Mouse (Mus musculus): ENCODE results near the gene Rbfox1.

Gene Rbfox1

DNA sequence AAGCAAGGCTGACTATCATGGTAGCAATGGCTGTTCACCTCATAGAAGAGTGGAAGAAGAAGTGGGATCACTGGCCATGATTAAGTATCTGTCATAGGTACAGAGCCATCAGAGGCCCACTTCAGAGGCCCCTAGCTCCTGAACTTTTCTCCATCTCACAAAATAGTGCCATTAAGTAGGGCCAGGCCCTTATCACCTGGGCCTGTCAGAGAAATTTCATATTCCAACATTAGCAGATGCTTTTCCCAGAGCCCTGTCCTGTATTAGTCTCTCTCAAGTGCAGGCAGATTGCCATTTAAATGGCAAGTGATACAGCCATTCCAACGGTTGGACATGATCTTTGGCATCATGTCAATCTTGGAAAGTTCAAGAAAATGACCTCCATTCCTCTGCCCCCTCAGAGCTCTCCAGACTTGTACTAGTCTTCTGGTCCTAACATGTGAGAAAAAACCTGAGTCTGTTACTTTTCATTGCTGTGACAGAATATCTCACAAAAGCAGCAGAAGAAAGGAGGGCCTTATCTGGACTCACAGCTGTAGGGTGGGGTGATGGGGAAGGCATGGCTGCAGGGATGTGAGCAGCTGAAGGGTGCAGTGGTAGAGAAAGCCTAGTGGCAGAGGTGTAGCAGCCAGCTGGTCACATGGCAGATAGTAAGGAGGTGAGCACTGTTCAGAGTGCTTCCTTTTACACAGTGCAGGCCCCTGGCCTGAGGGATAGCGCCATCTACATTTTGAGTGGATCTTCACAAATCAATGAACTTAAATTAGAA is 210.6 kb downstream of the Rbfox1 start:
- no peak for DNase-seq (ENCODE audit: low read depth)

DNA sequence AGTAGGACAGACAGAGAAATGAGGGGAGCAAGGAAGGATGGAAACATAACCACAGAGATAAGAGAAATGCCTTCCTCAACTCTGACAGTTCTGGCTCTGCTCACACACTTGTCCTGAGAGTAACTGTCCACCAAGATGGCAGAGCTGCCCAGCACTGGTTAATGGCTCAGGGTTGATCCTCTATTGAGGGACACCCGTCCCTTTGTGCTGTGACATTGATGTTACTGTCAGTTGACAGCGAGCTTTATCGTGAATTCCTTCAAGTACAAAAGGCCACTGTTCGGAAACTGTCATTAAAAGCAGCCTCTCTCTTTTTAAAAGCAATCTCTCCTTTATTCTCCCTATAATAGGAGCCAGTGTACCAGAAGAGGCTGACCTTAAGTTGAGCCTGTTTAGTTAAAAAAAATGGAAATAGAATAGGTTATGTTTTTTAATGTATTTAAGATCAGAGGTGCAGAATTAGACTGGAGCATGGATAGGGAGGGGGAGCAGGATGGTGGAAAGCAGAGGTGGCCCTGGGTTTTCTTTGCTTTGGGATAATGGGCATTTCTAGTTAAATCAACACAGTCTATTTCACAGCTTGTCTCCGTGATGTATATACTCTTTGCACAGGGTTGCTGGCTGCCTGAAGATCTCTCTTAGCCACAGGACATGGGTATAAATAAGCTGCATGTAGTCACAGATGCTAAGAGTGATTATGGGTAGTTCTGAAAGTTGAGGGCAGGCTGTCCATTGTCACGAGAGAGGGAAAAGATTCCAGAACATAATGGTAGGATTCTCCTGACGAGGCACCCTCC is 212.3 kb downstream of the Rbfox1 start:
- no peak for DNase-seq (ENCODE audit: low read depth)

DNA sequence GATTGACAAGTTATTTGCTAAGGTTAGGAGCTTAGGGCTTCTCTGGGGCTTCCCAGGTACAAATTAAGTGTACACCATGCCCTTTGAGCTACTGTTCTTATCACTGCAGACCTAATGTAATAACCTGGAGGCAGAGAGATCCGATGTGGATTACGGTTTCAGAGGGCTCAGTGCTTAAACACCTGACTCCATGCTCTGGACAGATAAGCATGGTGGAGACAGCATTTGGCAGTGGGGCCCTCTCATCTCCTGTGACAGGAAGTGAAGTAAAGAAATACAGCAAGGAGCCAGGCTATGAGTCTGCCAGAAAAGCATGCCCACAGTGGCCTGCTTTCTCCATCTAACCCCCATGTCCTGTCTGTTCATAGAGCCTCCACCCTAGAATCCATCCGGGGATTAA is 213.0 kb downstream of the Rbfox1 start:
- no peak for DNase-seq (ENCODE audit: low read depth)

DNA sequence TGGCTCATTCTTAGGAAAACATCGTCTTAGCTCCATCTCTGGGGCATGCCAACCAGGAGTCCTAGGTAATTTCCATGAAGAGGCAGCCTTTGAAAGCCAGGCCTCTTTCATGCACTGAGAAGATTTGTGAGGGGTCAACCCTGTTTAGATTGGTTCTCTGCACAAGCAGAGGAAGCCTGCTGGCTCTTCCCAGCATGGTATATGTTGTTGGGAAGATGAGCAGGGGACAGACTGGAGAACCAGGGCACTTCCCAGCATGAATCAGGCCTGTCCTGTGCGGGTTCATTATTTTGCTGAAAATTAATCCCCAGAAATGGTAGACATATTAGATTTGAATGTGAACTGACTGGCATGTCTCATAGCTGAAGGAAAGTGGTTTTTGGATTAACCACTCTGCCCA is 214.4 kb downstream of the Rbfox1 start:
- no peak for DNase-seq (ENCODE audit: low read depth)

DNA sequence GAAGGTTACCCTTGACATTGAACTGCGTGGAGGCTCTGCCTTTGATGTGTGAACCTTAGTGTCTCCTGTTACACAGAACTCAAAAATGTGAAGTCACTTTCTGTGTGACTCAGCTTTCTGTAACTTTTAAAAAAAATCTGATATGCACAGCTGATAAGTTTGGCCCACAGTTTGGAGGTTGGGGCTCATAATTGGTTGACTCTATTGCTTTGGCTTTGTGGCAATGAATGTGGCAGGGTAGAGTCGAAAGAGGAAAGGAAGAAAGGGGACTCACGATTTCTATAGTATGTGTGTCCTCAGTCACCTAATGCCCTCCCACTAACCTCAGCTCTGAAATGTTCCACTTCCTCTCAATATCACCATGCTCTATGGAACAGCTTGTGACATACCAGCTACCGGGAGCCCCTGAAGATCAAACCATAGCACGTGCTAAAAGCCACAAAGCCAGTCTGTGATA is 215.3 kb downstream of the Rbfox1 start:
- DNase-seq (ENCODE audit: low read depth), result no peak

DNA sequence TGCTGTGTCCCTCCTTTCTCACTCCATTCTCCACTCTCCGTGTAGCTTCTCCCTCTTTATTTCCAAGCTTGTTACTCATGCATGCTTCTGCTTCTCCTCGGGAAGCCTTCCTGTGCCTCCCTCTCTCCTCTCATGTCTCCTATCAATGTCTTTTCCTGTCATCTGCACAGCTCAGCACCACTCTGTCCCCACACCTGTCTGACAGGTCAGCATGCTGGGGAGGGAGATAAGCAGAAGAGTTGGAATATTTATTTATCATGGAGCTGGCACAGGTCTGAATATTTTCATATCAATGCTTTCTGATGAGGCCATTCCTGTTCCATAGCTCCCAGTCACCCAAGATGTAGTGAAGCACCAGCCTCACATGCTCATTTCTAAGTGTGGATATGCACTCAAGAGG is 218.6 kb downstream of the Rbfox1 start:
- DNase-seq (ENCODE audit: low read depth), result no peak

DNA sequence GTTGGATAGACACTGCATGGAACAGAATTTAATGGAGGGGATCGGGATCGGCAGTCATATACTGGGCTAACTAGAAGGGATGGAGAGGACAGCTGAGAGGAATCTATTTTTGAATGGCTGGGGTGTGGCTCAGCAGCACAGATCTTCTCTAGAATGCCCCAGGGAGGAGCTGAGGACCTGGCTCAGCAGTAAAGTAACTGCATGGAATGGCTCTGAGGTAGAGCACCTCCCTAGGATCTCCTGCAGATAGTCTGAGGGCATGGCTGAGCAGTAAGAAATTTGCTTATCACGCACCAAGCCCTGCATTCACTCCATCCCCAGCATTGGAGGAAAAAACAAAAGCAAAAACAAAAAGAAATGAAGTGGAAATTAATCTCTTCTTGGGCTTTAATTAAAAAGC is 225.0 kb downstream of the Rbfox1 start:
- DNase-seq (ENCODE audit: low read depth), result no peak

DNA sequence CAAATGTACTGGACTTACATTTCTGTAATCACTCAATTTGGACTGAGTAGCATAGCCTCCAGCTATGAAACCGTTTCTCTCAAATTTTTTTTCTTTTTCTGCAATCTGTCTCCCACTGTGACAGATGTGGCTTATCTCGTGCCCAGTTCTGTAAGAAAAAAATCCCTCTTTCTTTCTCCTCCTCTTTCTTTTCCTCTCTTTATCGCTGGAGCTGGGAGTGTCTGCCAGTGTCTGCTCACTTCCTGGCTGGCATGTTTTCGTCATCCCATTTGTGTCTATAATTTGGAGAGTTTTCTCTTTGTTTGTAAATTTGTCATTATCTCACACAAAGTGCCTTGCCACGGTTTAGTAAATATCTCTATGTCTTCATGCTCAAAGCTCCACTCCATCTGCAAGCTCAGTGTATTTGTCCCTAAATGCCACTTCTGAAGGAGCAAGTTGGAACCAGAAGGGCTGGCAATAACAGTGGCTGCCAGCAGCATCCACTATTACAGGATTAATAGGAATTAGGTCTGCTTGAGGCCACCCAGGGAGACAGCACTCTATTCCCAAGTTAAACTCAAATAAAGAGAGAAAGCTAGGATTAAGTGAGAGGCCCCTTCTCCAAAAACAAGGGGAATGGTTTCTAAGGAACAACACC is 228.8 kb downstream of the Rbfox1 start:
- no peak for DNase-seq (ENCODE audit: low read depth)

DNA sequence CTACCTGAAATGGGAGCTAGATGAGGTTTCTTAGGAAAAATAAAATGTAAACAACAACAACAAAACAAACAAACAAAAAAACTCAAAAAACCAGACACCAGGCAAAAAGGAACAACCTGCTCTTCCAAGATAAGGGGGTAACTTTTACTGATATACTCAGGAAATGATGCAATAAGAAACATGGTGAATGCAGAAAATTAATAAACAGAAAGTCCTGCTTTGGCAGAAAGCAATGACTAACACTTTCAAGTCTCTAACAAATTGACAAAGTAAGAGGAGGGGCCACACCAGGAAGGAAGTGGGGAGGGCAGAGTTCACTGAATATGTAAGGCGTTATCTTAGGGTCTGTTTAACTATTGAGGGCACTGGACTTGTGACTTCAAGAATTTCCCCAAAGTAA is 234.3 kb downstream of the Rbfox1 start:
- no peak for DNase-seq (ENCODE audit: low read depth)

DNA sequence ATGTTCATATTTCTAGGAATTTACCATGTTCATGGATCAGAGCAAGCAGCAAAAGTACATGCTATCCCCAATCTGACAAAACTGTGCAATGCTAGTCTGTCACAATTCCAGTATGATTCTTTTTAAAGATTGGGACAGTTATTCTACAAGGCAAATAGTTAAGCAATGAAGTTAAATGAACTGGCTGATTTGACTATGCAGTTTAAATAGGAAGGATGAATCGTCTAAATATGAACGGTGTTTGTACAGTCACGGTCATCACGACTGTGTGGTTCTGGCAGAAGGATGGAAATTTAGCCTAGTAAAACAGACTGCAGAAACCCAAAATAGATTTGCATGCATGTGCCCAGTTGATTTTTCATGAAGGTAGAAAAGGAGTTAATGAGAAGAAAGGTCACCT is 236.1 kb downstream of the Rbfox1 start:
- DNase-seq (ENCODE audit: low read depth), result no peak

DNA sequence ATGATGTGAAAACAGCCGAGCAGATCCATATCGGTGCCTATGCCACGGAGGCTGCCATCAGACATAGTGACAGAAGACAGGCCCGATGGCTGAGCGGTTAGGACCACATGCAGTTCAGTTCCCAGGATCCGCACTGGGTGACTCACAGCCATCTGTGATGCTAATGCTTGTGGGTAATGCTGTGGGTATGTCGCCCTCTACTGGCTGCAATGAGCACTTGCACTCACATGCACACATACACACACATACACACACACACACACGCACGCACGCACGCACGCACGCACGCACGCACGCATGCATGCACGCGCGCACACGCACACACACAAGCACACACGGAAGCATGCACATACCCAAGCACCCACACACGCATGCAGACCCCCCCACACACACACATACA is 237.7 kb downstream of the Rbfox1 start:
- no peak for DNase-seq (ENCODE audit: low read depth)

DNA sequence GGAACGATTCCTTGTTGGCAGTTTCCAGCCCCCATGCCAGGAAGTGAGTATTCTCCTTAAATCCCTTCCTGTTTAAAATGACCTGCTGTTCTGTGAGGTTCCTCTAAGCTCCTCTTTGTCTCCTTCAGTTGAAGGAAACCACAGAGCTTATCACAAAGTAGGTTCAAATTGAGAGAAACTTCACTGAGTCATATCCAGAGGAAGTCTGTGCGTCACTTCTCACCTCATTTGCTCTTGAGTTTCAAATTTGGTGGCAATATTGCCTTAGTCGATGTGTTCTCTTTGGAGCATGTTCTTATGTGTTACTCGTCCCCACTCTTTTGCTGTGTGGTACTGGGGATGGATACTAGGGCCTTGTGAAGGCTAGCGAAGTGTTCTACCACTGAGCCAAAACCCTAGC is 243.2 kb downstream of the Rbfox1 start:
- DNase-seq (ENCODE audit: low read depth), result no peak

DNA sequence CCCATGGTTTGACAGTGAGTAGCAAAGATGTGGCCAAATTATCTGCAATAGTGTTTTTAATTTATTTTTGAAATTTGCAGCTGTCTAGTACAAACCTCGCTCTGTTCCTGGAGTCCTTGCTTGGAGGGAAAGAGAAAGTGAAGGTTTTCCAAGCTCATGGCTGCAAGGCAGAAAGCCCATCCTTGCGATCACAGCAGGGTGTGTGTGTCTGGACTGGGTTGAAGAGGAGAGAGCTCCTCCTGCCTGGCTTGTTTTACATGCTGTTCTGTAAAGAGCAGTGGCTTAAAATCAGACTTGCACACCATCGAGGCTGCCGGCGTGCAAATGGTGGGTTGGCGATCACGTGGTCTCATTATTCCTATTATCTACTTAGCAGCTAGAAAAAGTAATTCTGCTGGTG is 249.9 kb downstream of the Rbfox1 start:
- no peak for DNase-seq (ENCODE audit: low read depth)

DNA sequence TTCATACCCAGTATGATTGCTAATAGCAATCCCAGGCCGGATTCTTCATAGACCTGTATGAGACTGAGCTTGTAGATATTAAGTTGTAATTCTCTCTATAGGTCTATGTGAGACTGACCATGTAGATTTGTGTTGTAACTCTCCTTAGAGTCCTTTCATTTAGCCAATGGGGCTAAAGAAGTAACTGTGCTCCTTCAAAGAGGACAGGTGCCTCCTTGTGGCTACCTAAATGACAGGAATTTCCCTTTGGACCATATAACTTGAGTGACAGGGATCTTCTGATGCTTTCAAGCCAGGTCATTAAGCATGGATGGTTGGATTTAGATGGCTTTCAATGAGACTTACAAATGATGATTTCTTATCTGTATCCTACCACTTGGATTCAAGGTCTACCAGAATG is 254.3 kb downstream of the Rbfox1 start:
- DNase-seq (ENCODE audit: low read depth), result no peak

DNA sequence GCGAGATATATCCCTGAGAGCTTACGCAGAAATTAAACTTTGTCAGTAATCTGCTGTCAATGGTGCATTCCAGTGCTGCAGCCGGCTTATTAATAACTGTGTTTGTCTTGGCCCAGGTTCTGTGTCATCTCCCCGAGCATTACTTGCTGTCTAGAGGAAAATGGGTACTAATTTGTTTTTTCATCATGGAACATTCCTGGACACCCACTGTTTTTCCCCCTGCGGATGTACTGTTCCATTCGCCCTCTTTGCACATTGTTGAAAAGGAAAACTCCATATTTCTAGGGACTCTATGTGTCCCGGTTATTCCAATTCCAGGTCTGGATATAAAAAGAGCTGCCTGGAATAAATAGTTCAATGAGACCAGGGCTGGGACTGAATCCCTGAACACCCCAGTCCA is 262.8 kb downstream of the Rbfox1 start:
- DNase-seq (ENCODE audit: low read depth), result no peak

DNA sequence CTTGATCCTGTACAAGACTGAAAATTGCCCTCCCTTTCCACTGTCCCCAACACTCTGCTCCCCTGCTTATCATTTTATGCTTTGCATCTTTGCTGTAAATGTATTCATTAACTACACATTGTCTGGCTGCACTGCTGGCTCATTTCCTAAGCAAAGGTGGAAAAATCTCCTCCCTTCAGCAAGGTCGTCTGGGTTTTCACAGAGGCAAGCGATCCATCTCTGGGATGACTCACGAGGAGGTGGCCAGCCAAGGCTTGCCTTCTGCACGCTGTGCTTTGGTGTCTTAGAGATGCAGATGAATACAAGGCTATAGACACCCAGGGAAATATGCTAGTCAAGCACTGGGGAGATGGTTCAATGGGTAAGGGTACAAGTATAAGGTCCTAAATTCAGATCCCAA is 264.2 kb downstream of the Rbfox1 start:
- no peak for DNase-seq (ENCODE audit: low read depth)

DNA sequence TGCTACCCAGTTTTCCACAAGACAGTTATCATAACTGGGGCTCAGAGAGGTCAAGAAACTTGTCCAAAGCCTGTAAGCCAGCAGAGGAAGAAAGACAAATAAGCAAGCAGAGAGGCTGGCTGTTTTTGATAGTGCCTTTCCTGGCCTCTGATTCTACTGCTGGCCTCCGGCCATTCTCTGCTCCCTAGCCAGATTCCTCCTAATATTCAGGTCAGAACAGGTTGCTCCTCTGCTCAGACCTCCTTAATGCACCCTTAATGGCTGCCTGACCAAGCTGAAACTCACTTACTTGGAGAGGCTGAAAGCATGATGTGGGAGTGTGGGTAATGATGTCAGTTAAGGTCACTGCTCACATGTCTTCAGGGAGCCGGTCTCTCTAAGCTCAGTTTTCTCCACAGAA is 270.4 kb downstream of the Rbfox1 start:
- DNase-seq (ENCODE audit: low read depth), result no peak

DNA sequence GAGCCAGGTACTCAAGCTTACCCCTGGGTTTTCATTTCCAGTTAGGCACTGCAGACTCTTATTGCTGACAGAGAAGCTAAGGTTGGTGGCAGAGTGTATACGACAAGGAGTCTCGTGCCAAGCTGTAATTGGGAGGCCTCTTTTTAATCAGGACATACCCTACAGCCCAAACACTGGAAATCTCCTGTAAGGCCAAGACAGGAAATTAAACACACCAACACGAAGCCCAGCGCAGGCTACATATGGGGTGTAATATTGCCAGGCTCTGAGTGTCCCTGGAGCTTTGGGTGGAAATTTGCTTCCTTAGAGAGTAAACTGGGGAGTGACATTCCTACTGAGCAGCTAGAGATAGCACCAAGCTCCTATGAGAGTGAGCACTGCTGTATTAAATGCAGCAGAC is 279.3 kb downstream of the Rbfox1 start:
- no peak for DNase-seq (ENCODE audit: low read depth)

DNA sequence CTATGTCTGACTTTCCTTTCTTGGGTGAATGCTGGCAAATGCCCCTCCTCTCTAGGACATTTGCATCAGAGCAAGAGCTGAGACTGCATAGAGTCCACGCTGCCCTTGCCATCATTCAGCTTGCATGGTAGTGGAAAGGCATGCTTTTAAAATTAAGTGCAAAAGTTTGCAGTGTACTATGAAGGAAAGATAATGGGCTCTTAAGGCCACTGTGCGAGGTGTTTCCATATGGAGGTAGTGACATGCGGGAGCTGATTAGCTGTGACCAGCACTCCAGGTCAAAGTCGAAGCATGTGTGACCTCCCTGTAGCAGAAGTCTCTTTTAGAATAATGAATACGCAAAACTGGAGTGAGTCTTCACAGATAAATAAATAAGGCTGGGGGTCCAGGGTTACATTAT is 284.2 kb downstream of the Rbfox1 start:
- DNase-seq (ENCODE audit: low read depth), result no peak

DNA sequence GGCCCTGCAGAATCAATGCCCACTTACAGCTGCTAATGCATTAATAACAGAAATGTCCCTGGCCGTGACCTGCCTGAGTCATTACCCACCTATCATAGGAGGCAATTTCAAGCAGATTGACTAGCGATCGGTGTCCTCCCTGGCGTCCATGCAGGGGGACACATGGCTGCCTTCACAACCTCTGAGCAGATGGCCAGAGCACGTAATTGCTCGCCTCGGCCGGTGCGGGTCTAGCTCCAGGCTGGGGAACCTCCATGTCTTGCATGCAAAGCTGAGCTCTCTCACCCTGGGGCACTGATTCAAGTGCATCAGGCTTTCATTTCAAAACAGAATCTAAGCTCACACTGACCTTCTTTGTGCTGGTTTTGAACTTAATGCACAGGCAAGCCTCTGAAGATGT is 295.7 kb downstream of the Rbfox1 start:
- DNase-seq (ENCODE audit: low read depth), result no peak

DNA sequence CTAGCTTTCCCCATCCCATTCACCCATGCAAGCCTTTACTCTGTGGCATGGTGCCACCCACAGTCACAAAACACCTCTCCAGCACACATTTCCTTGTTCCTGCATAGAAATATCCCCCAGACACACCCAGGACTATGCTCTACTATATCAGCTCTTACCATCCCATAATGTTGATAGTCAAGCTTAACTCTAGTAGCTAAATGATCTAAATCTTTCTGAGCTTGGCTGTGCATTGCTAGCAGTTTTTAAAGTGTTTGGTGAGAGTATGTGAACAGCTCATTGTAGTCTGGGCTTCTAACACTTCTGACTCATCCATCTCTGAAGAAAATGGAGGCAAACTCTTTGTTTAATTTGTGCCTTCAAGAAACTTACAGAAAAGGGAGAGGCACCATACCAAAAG is 297.2 kb downstream of the Rbfox1 start:
- no peak for DNase-seq (ENCODE audit: low read depth)

DNA sequence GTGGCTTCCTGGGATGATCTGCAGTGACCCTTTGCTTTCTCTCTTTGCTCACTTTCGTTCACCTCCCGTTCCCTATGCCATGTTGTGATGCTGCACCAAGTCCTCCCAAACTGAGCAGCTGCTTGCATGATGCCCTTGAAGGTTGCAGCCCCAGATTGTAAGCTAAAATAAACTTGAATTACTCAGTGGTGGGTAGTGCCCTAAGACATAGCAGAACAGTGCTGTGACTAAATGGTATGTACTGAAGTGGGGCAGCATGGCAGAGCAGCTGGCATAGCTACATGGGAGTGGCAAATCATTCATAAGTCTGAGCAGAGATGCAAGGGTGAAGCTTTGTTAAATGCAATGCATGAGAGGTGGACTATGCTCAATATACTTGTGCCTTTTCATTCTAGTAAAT is 307.2 kb downstream of the Rbfox1 start:
- DNase-seq (ENCODE audit: low read depth), result no peak

DNA sequence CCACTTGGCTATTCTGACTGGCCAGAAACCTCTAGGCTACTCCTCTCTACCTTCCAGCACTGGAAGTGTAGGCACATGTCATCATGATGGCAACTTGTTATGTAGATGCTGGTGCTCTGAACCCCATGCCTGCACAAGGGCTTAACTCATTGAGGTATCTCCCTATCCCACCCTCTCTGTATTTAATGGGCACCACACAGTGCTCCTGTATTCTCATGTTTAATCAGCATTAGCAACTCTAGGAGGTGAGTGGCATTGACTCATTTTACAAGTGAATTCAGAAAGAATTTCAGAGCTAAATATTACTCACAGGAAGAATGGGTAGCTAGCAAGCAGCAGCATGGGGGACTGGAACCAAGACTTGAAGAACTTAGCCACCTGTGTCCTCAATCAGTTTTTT is 321.3 kb downstream of the Rbfox1 start:
- no peak for DNase-seq (ENCODE audit: low read depth)

All from induced T-regulatory cell, adult 2 months (primary cell).